Mouse (Mus musculus) small intestine, adult 2 months (tissue): ENCODE results near the gene Gfy. TPM values are rescaled to one million over a fixed set of nuclear protein-coding genes. Genes with fewer than 3 reads are reported as not detected.
"Not testable (repeated sequence)": the region's sequence is repeated elsewhere in the genome, so short reads cannot be mapped to it uniquely, and the experiment has no call there.

Experiments
- H3K27ac ChIP-seq: fragments of 200-500 bp; 2 replicates; pipeline ENCODE4 v1.5.1; 2012; ENCODE audit warnings: low read depth, low read length, control low read depth, inconsistent platforms; ENCODE audit not compliant: insufficient read depth
- H3K27me3 ChIP-seq: fragments of 200-500 bp; 2 replicates; pipeline ENCODE4 v1.6.1; 2012; ENCODE audit warnings: mild to moderate bottlenecking, moderate library complexity, low read length, inconsistent platforms; ENCODE audit not compliant: control insufficient read depth, insufficient read depth
- H3K36me3 ChIP-seq: fragments of 200-500 bp; 2 replicates; pipeline ENCODE4 v1.6.1; 2012; ENCODE audit warnings: mild to moderate bottlenecking, low read length, control low read depth, inconsistent platforms; ENCODE audit not compliant: control insufficient read depth, insufficient read depth
- H3K4me1 ChIP-seq: fragments of 200-500 bp; 2 replicates; pipeline ENCODE4 v1.6.1; 2012; ENCODE audit warnings: low read length, inconsistent platforms, mixed read lengths; ENCODE audit not compliant: control insufficient read depth, insufficient read depth, insufficient read length
- H3K4me3 ChIP-seq: fragments of 200-500 bp; 2 replicates; pipeline ENCODE4 v1.5.1; 2012; ENCODE audit warnings: low read depth, mild to moderate bottlenecking, control low read depth, inconsistent platforms, low read length, moderate library complexity
- CTCF ChIP-seq: fragments of 200-500 bp; IDR thresholded peaks from 2 replicates; pipeline ENCODE4 v1.5.1; 2012; ENCODE audit warnings: low read depth, mild to moderate bottlenecking, control low read depth, inconsistent platforms, low read length, moderate library complexity, mixed read lengths; ENCODE audit not compliant: insufficient replicate concordance, insufficient read length; ENCODE audit errors: extremely low read depth
- POLR2A ChIP-seq: fragments of 200-500 bp; IDR thresholded peaks from 2 replicates; pipeline ENCODE4 v1.6.1; 2012; ENCODE audit warnings: low read depth, mild to moderate bottlenecking, control low read depth, inconsistent platforms, low read length, moderate library complexity
- WGBS: fragments of 180-500 bp; shearing (Covaris S2); methylation state at CpG from one replicate; pipeline ENCODE4 v1.1.7; 2018; 5-methylcytosine and 5-hydroxymethylcytosine counted together
- polyA plus RNA-seq: library from polyadenylated mRNA; depleted of rRNA; stranded (reverse); fragments of >200 nt; gene quantifications from 2 replicates; pipeline ENCODE4 v1.2.3, GENCODE M21; 2012

Gene Gfy
- polyA plus RNA-seq, 1 experiment = not detected

- H3K4me1 ChIP-seq, H3K4me3 ChIP-seq, H3K36me3 ChIP-seq, H3K27ac ChIP-seq: not testable (repeated sequence)
- H3K27me3 ChIP-seq = peaks cover 66% of the 10 kb centered on the region
- WGBS = 53% methylated on average over 1 of the region's 1 CpGs
- peak; percentile 46; the same call in 1 of the 2 replicates for TF ChIP-seq CTCF
Observed at GRCm38 (mm10) chr7:45173772-45174171, 5.6 kb downstream of the Gfy start.

- no peak overlapping the region for H3K4me3 ChIP-seq
- TF ChIP-seq CTCF (peak; percentile 49; the same call in 1 of the 2 replicates), POLR2A (no peak)
- no peak overlapping the region for H3K27ac ChIP-seq
- WGBS = 60% methylated on average over 7 of the region's 7 CpGs
- H3K36me3 ChIP-seq = no peaks in the 10 kb centered on the region
- H3K4me1 ChIP-seq = 0 out of 2 replicates have a peak, but pooled peaks cover 3% of the 10 kb centered on the region
- peaks cover 66% of the 10 kb centered on the region for H3K27me3 ChIP-seq
Observed at GRCm38 (mm10) chr7:45172974-45173373, 6.4 kb downstream of the Gfy start.

GRCm38 (mm10) chr7:45169495-45169894, 9.9 kb downstream of the Gfy start:
- 93% methylated on average over 3 of the region's 3 CpGs for WGBS
- TF ChIP-seq POLR2A = no peak
- TF ChIP-seq CTCF = no peak
- Histone ChIP-seq H3K27me3 (peaks cover 61% of the 10 kb centered on the region), H3K27ac (no peak overlapping the region), H3K4me3 (no peak overlapping the region), H3K4me1 (0 out of 2 replicates have a peak, but pooled peaks cover 3% of the 10 kb centered on the region), H3K36me3 (no peaks in the 10 kb centered on the region)

GRCm38 (mm10) chr7:45168656-45169055, 10.7 kb downstream of the Gfy start:
- TF ChIP-seq POLR2A (no peak), CTCF (no peak)
- 12% methylated on average over 24 of the region's 24 CpGs for WGBS
- Histone ChIP-seq H3K27ac (no peak overlapping the region), H3K27me3 (peaks cover 65% of the 10 kb centered on the region), H3K4me3 (no peak overlapping the region), H3K4me1 (0 out of 2 replicates have a peak, but pooled peaks cover 3% of the 10 kb centered on the region), H3K36me3 (no peaks in the 10 kb centered on the region)

GRCm38 (mm10) chr7:45167761-45168445, 11.5 kb downstream of the Gfy start:
- no peak overlapping the region for H3K27ac ChIP-seq
- H3K4me3 ChIP-seq = no peak overlapping the region
- 9% methylated on average over 19 of the region's 19 CpGs for WGBS
- 0 out of 2 replicates have a peak, but pooled peaks cover 3% of the 10 kb centered on the region for H3K4me1 ChIP-seq
- H3K27me3 ChIP-seq = peaks cover 65% of the 10 kb centered on the region
- H3K36me3 ChIP-seq = no peaks in the 10 kb centered on the region
- TF ChIP-seq CTCF = no peak
- no peak for TF ChIP-seq POLR2A

GRCm38 (mm10) chr7:45166950-45167401, 12.4 kb downstream of the Gfy start:
- no peak overlapping the region for H3K27ac ChIP-seq
- WGBS = 32% methylated on average over 10 of the region's 10 CpGs
- H3K36me3 ChIP-seq = no peaks in the 10 kb centered on the region
- H3K27me3 ChIP-seq = peaks cover 62% of the 10 kb centered on the region
- TF ChIP-seq POLR2A (no peak), CTCF (no peak)
- peaks cover 3% of the 10 kb centered on the region; the same call in 1 of the 2 replicates for H3K4me1 ChIP-seq
- H3K4me3 ChIP-seq = no peak overlapping the region

- no peaks in the 10 kb centered on the region for H3K36me3 ChIP-seq
- peaks cover 62% of the 10 kb centered on the region for H3K27me3 ChIP-seq
- H3K4me1 ChIP-seq = peaks cover 3% of the 10 kb centered on the region; the same call in 1 of the 2 replicates
- 62% methylated on average over 11 of the region's 11 CpGs for WGBS
- TF ChIP-seq CTCF (no peak), POLR2A (no peak)
- H3K4me3 ChIP-seq = no peak overlapping the region
- no peak overlapping the region for H3K27ac ChIP-seq
Observed at GRCm38 (mm10) chr7:45165701-45166100, 13.7 kb downstream of the Gfy start.
